Mouse (Mus musculus) hindbrain, embryonic 16.5 days (tissue): Measurements from ENCODE around the gene Tmem43. TPM values are rescaled to one million over a fixed set of nuclear protein-coding genes. Genes with fewer than 3 reads are reported as not detected.
A peak's percentile ranks its signal among the peaks of the same experiment; 100 is the strongest.
"Not testable (repeated sequence)": the region's sequence is repeated elsewhere in the genome, so short reads cannot be mapped to it uniquely, and the experiment has no call there.

Experiments
- ATAC-seq: fragments of 200-750 bp; cut with Nextera tagmentation; 2 replicates; pipeline ENCODE4 v1.8.0; 2017; ENCODE audit warnings: moderate TSS enrichment, moderate library complexity
- H3K27ac ChIP-seq: fragments of 300-500 bp; sonication (generic); 2 replicates; pipeline ENCODE4 v1.5.1; 2014; ENCODE audit warnings: low read depth, mild to moderate bottlenecking, control low read depth, low read length, moderate library complexity
- H3K27me3 ChIP-seq: fragments of 300-500 bp; sonication (generic); replicated peaks from 2 replicates; pipeline ENCODE4 v1.6.1; 2014; ENCODE audit warnings: low read length; ENCODE audit not compliant: control insufficient read depth, insufficient read depth
- H3K36me3 ChIP-seq: fragments of 300-500 bp; sonication (generic); 2 replicates; pipeline ENCODE4 v1.6.1; 2014; ENCODE audit warnings: mild to moderate bottlenecking, low read length, moderate library complexity, mixed read lengths; ENCODE audit not compliant: control insufficient read depth, insufficient read depth
- H3K4me1 ChIP-seq: fragments of 300-500 bp; sonication (generic); 2 replicates; pipeline ENCODE4 v1.6.1; 2014; ENCODE audit warnings: low read depth, low read length; ENCODE audit not compliant: control insufficient read depth, insufficient read depth
- H3K4me2 ChIP-seq: fragments of 300-500 bp; sonication (generic); 2 replicates; pipeline ENCODE4 v1.6.1; 2014; ENCODE audit warnings: mild to moderate bottlenecking, low read length, control low read depth, moderate library complexity
- H3K4me3 ChIP-seq: fragments of 300-500 bp; sonication (generic); 2 replicates; pipeline ENCODE4 v1.5.1; 2014; ENCODE audit warnings: mild to moderate bottlenecking, low read length, control low read depth, moderate library complexity
- H3K9ac ChIP-seq: fragments of 300-500 bp; sonication (generic); 2 replicates; pipeline ENCODE4 v1.6.1; 2014; ENCODE audit warnings: low read depth, mild to moderate bottlenecking, control low read depth, low read length, moderate library complexity
- H3K9me3 ChIP-seq: fragments of 300-500 bp; sonication (generic); 2 replicates; pipeline ENCODE4 v1.6.1; 2014; ENCODE audit warnings: mild to moderate bottlenecking, low read length, moderate library complexity; ENCODE audit not compliant: control insufficient read depth
- WGBS: fragments of 180-500 bp; shearing (Covaris S2); extraction: QIAGEN DNeasy Blood & Tissue Kit; methylation state at CpG from one replicate; pipeline ENCODE4 v1.1.7; 2014; 5-methylcytosine and 5-hydroxymethylcytosine counted together
- polyA plus RNA-seq: library from polyadenylated mRNA; unstranded; fragments of >200 nt; fragmentation: Nextera tagmentation; extraction: Ambion mirVana; gene quantifications from 2 replicates; pipeline ENCODE4 v1.2.1, GENCODE M21; 2015

The Tmem43 gene
- polyA plus RNA-seq, 1 experiment from 2014 or later: 49.8 TPM

GRCm38 (mm10) chr6:91459471-91459870 lies 14.0 kb upstream of the Tmem43 start:
- WGBS: 96% methylated on average over 1 of the region's 1 CpGs
- no peak for ATAC-seq
- peaks cover 7% of the 10 kb centered on the region for H3K36me3 ChIP-seq

GRCm38 (mm10) chr6:91465756-91466155 lies 7.7 kb upstream of the Tmem43 start:
- Histone ChIP-seq H3K9ac (no peak overlapping the region), H3K27ac (no peak overlapping the region), H3K36me3 (peaks cover 18% of the 10 kb centered on the region), H3K27me3 (no peaks in the 10 kb centered on the region), H3K4me1 (no peaks in the 10 kb centered on the region), H3K9me3 (no peaks in the 10 kb centered on the region), H3K4me2 (no peak overlapping the region), H3K4me3 (no peak overlapping the region)
- 89% methylated on average over 2 of the region's 2 CpGs for WGBS
- ATAC-seq: no peak

More at GRCm38 (mm10) chr6:91459471-91459870, 14.0 kb upstream of the Tmem43 start:
- Histone ChIP-seq H3K27me3 (no peaks in the 10 kb centered on the region), H3K4me1 (no peaks in the 10 kb centered on the region), H3K27ac (no peak overlapping the region), H3K4me3 (no peak overlapping the region), H3K9ac (no peak overlapping the region), H3K4me2 (no peak overlapping the region), H3K9me3 (no peaks in the 10 kb centered on the region)

GRCm38 (mm10) chr6:91467106-91467505 lies 6.4 kb upstream of the Tmem43 start:
- Histone ChIP-seq H3K27me3 (no peaks in the 10 kb centered on the region), H3K36me3 (peaks cover 18% of the 10 kb centered on the region)
- 71% methylated on average over 1 of the region's 1 CpGs for WGBS

GRCm38 (mm10) chr6:91470712-91471111 lies 2.8 kb upstream of the Tmem43 start:
- 87% methylated on average over 2 of the region's 2 CpGs for whole genome bisulfite sequencing
- peaks cover 20% of the 10 kb centered on the region for H3K4me1 ChIP-seq
- no peak for ATAC-seq

More at GRCm38 (mm10) chr6:91467106-91467505, 6.4 kb upstream of the Tmem43 start:
- Histone ChIP-seq H3K9ac (no peak overlapping the region), H3K9me3 (no peaks in the 10 kb centered on the region), H3K4me1 (peaks cover 3% of the 10 kb centered on the region), H3K4me2 (no peak overlapping the region), H3K27ac (no peak overlapping the region), H3K4me3 (no peak overlapping the region)
- ATAC-seq: no peak

GRCm38 (mm10) chr6:91471427-91471826 lies 2.1 kb upstream of the Tmem43 start:
- H3K4me2 ChIP-seq, H3K27ac ChIP-seq, H3K4me3 ChIP-seq, H3K9me3 ChIP-seq, ATAC-seq, H3K36me3 ChIP-seq, H3K27me3 ChIP-seq, H3K9ac ChIP-seq: not testable (repeated sequence)
- peaks cover 20% of the 10 kb centered on the region for H3K4me1 ChIP-seq
- WGBS: 94% methylated on average over 3 of the region's 3 CpGs

More at GRCm38 (mm10) chr6:91470712-91471111, 2.8 kb upstream of the Tmem43 start:
- H3K4me3 ChIP-seq: no peak overlapping the region
- H3K27ac ChIP-seq: no peak overlapping the region
- no peaks in the 10 kb centered on the region for H3K9me3 ChIP-seq
- H3K4me2 ChIP-seq: no peak overlapping the region
- no peak overlapping the region for H3K9ac ChIP-seq
- H3K36me3 ChIP-seq: peaks cover 5% of the 10 kb centered on the region; the same call in 1 of the 2 replicates
- H3K27me3 ChIP-seq: no peaks in the 10 kb centered on the region

- Histone ChIP-seq H3K4me2 (peak overlapping the region; percentile 75), H3K4me1 (peaks cover 20% of the 10 kb centered on the region), H3K4me3 (peak overlapping the region; percentile 80), H3K9me3 (no peaks in the 10 kb centered on the region), H3K27ac (no peak overlapping the region; the same call in 1 of the 2 replicates), H3K36me3 (peaks cover 3% of the 10 kb centered on the region), H3K27me3 (no peaks in the 10 kb centered on the region), H3K9ac (peak overlapping the region; percentile 81)
- 32% methylated on average over 6 of the region's 6 CpGs for WGBS
- no peak for ATAC-seq
These were observed 1.2 kb upstream of the Tmem43 start for GRCm38 (mm10) chr6:91472319-91472718.

- H3K9me3 ChIP-seq: no peaks in the 10 kb centered on the region
- under 1% methylated on average over 27 of the region's 27 CpGs for whole genome bisulfite sequencing
These were observed 420 bp downstream of the Tmem43 start for GRCm38 (mm10) chr6:91473805-91474440.

GRCm38 (mm10) chr6:91474441-91475190 lies 1.1 kb downstream of the Tmem43 start:
- peak overlapping the region; percentile 75 for H3K9ac ChIP-seq

More at GRCm38 (mm10) chr6:91473805-91474440, 420 bp downstream of the Tmem43 start:
- Histone ChIP-seq H3K36me3 (peaks cover 16% of the 10 kb centered on the region), H3K27ac (0 out of 2 replicates have a peak overlapping the region, but pooled peaks have one; percentile 41), H3K4me1 (peaks cover 20% of the 10 kb centered on the region), H3K4me3 (peak overlapping the region; percentile 80), H3K4me2 (peak overlapping the region; percentile 85), H3K27me3 (no peaks in the 10 kb centered on the region), H3K9ac (peak overlapping the region; percentile 75)
- ATAC-seq: peak; percentile 48

GRCm38 (mm10) chr6:91476541-91476940 lies 3.0 kb downstream of the Tmem43 start:
- WGBS: 86% methylated on average over 2 of the region's 2 CpGs
- Histone ChIP-seq H3K4me1 (peaks cover 20% of the 10 kb centered on the region), H3K9ac (no peak overlapping the region), H3K27ac (no peak overlapping the region), H3K36me3 (peaks cover 35% of the 10 kb centered on the region), H3K4me3 (no peak overlapping the region), H3K4me2 (no peak overlapping the region), H3K27me3 (no peaks in the 10 kb centered on the region), H3K9me3 (no peaks in the 10 kb centered on the region)
- ATAC-seq: no peak

More at GRCm38 (mm10) chr6:91474441-91475190, 1.1 kb downstream of the Tmem43 start:
- H3K9me3 ChIP-seq: no peaks in the 10 kb centered on the region
- WGBS: 51% methylated on average over 9 of the region's 9 CpGs
- H3K27ac ChIP-seq: no peak overlapping the region
- no peak for ATAC-seq
- H3K27me3 ChIP-seq: no peaks in the 10 kb centered on the region
- H3K4me2 ChIP-seq: peak overlapping the region; percentile 85
- H3K4me3 ChIP-seq: peak overlapping the region; percentile 80
- peaks cover 20% of the 10 kb centered on the region for H3K4me1 ChIP-seq
- H3K36me3 ChIP-seq: peaks cover 23% of the 10 kb centered on the region
